9 mouse cellular contexts compared by ENCODE assay signal in genomic region chr11:89165278-89165677, GRCm38 (mm10).
DNase-seq lines count a peak whose midpoint lies in the region; TF ChIP-seq lines count a peak whose summit lies in the region.
"Had no signal": no experiment of that assay in that cellular context is flagged by ENCODE, and none has a peak within 500 bp of the region (broad histone marks: within the 10 kb centered on the region; RNA-seq: fewer than 3 reads in every experiment).

No protein-coding gene starts in this region.

- H3K4me1 ChIP-seq in cortical plate, adult 2 months (ENCODE audit: control insufficient read depth, insufficient read depth, low read length) = no peaks in the 10 kb centered on the region
- H3K4me1 ChIP-seq: limb, embryonic 12.5 days had no signal

- peak; percentile 55 to 56 for DNase-seq in CD8-positive naive resting alpha-beta T cell, adult 2 months (ENCODE audit: low read depth in 2 of 2, low spot score in 2 of 2)
- peak; percentile 86 to 89 for DNase-seq in adrenal gland, adult 18-20 months (ENCODE audit: low spot score in 2 of 2)
- peak; percentile 94 for DNase-seq in gastrocnemius, postnatal 10 days
- peak; percentile 78 to 83 for DNase-seq in kidney, postnatal 25 days
- peak; percentile 64 to 66 for DNase-seq in lung, adult 18-20 months
- DNase-seq in retina, embryonic 14.5 days (ENCODE audit: low spot score) = peak; percentile 88
- peak; percentile 76 to 81 for DNase-seq in thymus, postnatal 36 days

- H3K4me3 ChIP-seq in cortical plate, adult 2 months (ENCODE audit: insufficient read depth, low read length) = no peak overlapping the region
- H3K4me3 ChIP-seq: limb, embryonic 12.5 days had no signal

- TF ChIP-seq CTCF in cortical plate, adult 2 months (IDR thresholded peaks at IDR 0.05; ENCODE audit: extremely low read depth, insufficient read depth, low read length) = peak; percentile 98

- TF ChIP-seq POLR2A in cortical plate, adult 2 months (IDR thresholded peaks at IDR 0.05; ENCODE audit: extremely low read depth, insufficient read depth, low read length) = no peak

- H3K27ac ChIP-seq in cortical plate, adult 2 months (ENCODE audit: insufficient read depth, low read length) = no peak overlapping the region
- H3K27ac ChIP-seq: limb, embryonic 12.5 days had no signal
